Mouse (Mus musculus) C2C12 (cell line): Measurements from ENCODE around the gene Slc2a5.

ENCODE experiments used
- CEBPB ChIP-seq: IDR thresholded peaks from one replicate; pipeline ENCODE4 v1.6.1; 2011; ENCODE audit warnings: low read depth, mild to moderate bottlenecking, control low read depth, moderate library complexity
- CTCF ChIP-seq: IDR thresholded peaks from one replicate; pipeline ENCODE4 v1.5.1; 2011; ENCODE audit not compliant: control insufficient read depth, insufficient read depth, insufficient read length
- MYOD1 ChIP-seq: IDR thresholded peaks from one replicate; pipeline ENCODE4 v1.6.1; 2011; ENCODE audit warnings: low read depth; ENCODE audit not compliant: control insufficient read depth, insufficient read length

- no peak for TF ChIP-seq CTCF
- TF ChIP-seq CEBPB, result no peak
- no peak for TF ChIP-seq MYOD1
These were observed 21.2 kb upstream of the Slc2a5 start for GRCm38 (mm10) chr4:150097847-150098246.
